Mouse (Mus musculus) regulatory T cell (primary cell): ENCODE results near the gene P4hb.

ENCODE experiments used
- in situ Hi-C: fragments of 300-600 bp; cut with MboI, MseI; formaldehyde crosslinking; loops from one replicate; pipeline ENCODE4 v1.15.1; 2025; ENCODE audit warnings: high pct_unique_total_duplicates

Gene P4hb

GRCm38 (mm10) chr11:120572752-120573584 lies at the start of gene P4hb:
Gene P4hb, minus strand, starts transcription at chr11:120573253.
- in situ Hi-C loops: no loop called here

DNA sequence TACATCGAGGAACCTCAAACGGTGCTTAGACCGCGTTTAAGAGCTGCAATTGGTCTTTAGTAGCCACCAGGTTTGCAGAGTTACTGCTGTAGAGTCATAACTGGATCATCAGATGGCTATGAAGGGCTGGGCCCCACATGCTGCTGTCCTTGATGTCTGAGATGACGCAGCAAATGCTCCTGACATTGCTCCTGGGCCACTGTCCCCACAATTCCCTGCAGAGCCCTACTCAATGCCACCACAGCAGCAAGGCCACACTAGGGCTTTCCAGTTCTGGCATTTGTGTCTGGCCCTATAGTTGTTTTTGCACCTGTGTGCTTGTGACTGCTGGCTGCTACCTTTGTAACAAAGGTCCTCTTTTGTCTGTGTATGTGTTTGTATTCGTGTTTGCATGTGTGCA lies 49.8 kb upstream of the P4hb start:
- in situ Hi-C loops: loop anchor here (5.0 kb wide), 1 partner anchor 89 kb away; the partner anchor contains the start of genes Cenpx and Lrrc45

DNA sequence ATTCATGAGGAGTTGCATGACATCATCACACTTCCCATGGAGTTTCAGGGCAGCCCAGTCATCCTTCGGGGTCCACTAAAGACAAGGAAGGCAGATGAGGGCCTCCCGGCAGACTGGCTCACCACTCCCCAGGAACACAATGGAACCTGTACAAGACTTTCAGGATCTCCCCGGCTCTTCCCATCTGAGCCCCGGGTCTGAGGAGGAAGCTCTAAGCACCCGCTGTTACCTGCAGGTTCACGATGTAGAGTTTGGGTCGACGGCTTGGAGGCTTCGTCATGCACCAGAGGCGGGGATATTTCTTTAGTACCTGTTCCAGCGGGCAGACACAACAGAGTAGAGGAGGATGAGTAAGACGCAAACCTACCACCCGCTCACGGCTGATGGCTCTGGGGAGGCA lies 47.1 kb upstream of the P4hb start:
- in situ Hi-C loops: loop anchor here (5.0 kb wide), 1 partner anchor 92 kb away; the partner anchor contains the start of genes Cenpx and Lrrc45

DNA sequence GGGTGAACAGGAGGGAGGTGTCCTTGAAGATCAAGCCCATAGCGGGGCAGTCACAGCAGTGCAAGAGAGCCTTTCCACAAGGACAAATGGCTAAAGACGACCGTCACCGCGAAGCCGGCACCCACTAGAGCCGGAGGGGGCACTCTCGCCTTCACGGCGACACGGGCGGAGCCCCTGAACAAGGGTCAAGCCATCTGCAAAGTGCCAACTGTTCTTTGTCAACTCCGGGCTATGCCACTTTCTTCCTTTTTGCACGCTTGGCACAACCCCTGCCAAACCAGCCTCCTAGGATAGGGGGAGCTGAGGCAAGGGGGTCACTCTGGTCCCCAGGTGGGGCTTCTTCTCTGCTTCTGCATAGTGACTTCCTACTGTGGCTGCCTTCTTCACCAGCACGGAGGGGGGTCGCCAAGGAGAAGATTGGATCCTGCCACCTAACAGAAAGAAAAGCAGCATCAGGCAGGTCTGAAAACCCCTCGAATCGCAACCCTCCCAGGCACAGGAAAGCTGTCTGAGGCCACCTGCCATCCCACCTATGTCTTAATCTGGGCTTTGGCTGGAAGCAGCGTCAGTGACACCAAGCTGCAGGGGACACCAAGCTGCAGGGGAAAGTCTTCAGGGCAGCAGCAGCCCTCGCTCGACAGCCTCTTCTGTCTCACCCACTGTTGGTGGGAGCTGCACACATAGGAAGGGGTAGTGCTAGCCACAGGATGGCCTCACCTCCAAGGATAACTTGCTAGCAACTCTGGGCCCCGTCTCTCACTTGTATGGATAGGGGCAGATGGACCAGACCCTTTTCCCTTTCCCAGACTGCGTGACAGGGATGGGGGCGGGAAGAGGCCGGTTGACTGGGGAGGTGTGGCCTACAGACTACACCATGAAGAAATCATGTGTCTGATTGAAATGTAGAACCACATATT lies 45.8 kb upstream of the P4hb start:
- in situ Hi-C loops: no loop called here

- in situ Hi-C loops: no loop called here
Observed at GRCm38 (mm10) chr11:120617519-120618112, 44.6 kb upstream of the P4hb start, which contains the start of gene Pcyt2. Gene Pcyt2, minus strand, starts transcription at chr11:120617936.

DNA sequence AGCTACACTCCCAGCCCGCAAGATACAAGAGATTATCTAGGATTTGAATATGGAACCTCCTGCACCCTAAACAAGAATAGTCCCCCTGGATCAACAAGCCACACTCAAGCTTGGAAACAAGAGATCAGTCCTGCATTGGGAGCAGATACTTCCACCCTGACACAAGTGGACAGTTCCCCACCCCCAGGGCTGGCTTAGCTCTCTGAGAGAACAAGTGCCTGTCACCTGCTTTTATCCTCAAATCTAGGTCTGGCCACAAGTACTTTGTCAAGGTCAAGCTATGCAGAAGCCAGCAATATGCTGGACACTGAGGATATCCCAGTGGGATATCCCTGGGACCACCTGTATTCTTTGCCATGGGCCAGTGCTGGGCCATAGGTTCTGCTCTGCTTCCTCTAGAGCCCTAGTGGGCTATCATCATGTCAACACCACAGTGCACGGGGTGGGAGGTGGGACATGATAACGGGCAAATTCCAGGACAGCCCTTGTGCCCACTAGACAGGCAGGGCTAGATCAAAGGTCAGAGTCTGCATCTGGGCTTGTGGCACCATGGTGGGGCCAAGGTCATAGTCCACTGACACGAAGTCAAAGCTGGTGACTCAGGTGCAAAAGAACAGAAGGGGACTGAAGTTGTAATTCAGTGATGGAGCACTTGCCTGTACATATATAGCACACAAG lies 43.7 kb upstream of the P4hb start:
- in situ Hi-C loops: no loop called here

GRCm38 (mm10) chr11:120615606-120616203 lies 42.7 kb upstream of the P4hb start:
- in situ Hi-C loops: no loop called here

DNA sequence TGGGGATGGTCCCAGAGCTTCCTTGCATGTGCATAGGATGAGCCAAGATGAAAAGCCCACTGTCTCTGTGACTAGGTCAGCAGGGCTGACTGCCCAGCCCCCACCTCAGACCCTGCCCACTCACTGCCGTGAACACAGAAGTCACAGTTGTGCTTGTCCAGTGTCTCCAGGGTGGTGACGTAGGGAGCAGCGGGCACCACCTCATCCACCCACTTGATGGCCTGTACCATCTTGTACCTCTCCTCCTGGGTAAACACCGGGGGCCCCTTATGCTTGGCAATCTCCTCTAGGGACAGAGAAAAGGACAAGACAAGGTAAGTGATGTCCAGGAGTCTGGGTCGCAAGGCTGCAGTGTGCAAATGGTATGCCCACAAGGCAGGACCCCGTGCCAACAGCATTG lies 42.1 kb upstream of the P4hb start:
- in situ Hi-C loops: no loop called here

DNA sequence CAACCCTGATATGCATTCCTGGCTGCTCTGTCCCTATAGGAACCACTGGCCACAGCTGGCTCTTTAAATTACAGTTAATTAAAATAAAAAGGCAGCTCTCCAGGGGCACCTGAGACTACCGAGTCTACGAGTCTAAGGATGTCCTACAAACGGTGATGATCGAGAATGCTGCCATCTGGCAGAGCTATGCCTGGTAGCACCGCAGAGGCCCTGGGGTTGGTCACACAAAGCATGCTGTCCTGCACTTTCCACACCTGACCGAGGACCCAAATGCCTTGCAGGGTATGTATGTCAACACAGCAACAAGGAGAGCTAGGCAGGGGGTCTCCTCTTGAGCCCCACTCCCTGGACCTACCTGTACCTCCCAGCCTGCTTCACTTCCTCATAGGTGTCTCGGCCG lies 40.9 kb upstream of the P4hb start:
- in situ Hi-C loops: no loop called here

GRCm38 (mm10) chr11:120613481-120613972 lies 40.5 kb upstream of the P4hb start:
- in situ Hi-C loops: no loop called here

GRCm38 (mm10) chr11:120612763-120613162 lies 39.7 kb upstream of the P4hb start:
- in situ Hi-C loops: no loop called here

DNA sequence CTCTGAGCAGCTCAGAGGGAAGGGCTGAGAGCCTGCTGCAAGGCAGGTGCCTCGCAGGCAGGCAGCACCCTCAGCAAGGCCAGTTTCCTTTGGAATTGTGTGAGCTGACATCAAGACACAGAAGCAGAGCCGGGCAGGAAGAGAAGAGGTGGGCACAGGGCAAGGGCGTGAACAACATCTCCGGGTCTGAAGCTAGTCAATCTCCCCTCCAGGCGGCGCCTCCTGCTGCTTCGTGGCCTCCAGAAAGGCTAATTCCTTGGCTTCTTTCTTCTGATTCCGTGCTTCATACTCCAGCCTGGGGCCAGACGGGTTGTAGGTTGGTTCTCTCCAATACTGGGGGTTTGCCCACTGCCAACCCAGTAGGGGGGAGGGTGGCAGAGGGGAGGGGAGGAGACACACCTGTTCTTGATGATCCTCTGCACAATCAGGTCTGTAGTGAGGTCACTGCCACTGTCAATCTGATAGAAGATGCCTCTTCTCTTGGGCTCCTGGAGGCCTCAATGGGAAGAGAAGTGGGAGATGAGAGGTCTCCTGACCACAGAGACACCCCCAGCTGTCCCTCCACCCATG lies 37.5 kb upstream of the P4hb start:
- in situ Hi-C loops: no loop called here

- in situ Hi-C loops: no loop called here
Observed at GRCm38 (mm10) chr11:120609250-120609649, 36.2 kb upstream of the P4hb start.

DNA sequence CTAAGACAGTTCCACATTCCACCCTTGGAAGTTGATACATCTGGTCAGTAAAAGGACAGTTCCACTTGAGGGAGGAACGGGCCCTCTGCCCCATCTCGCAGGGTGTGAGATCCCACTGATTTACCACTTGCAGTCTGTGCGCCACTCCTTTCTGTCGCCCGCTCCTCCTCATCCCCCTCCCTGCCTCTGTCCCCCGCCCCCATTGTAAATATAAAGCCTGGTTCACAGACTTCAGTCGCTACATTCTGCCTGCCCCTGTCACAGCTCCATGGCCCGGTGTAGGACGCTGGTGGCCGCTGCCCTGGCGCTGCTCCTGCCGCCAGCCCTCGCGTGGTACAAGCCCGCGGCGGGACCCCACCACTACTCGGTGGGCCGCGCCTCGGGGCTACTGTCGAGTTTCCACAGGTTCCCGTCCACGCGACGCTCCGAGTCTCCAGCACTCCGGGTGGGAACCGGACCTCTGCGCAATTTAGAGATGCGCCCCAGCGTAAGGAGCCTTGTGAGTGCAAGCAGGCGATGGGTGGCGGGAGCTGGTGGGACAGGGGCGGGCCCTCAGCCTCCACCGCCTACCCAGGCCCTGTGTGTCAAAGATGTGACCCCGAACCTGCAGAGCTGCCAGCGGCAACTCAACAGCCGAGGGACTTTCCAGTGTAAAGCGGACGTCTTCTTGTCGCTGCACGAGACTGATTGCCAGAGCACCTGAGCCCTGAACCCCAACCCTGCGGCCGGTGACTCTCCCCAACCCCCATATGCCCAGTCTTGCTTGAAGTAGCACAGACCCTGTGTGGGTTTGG lies 35.4 kb upstream of the P4hb start, which contains the start of gene Npb:
Gene Npb, plus strand, starts transcription at position 237 of the 794 bp plus-strand sequence.
- in situ Hi-C loops: no loop called here

DNA sequence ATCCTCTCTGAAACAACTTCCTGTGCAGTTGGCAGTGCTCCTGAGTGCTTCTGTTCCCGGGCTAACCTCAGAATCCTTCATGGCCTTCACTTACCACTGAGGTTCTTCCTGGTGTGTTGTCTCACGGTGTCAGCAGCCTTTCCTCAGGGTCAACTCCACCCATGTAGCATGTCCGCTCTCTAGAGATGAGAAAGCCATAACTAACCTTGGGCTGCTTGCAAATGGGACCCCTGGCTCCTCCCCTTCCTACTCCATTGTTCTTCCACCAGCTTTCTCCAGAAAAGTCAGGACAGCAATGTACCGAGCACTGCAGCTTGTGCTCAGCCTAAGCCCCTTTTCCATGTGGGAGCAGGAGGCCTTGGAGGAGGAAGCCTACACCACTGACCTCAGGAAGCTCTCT lies 33.7 kb upstream of the P4hb start:
- in situ Hi-C loops: no loop called here

GRCm38 (mm10) chr11:120605667-120606066 lies 32.6 kb upstream of the P4hb start:
- in situ Hi-C loops: no loop called here

DNA sequence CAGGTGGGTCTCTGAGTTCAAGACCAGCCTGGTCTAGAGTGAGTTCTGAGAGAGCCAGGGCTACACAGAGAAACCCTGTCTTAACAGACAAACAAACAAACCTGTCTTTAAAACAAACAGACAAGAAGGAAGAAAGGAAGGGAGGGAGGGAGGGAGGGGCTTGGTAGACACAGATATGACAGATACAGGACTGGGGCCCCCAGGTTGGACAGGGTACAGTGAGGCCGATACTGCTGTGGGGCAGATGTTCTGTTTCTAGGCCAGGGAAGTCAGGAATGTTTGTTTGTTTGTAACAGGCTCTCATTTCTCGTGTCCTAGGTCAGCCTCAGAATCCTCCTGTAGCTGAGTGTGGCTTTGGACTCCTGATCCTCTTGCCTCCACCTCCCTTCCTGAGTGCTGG lies 30.5 kb upstream of the P4hb start:
- in situ Hi-C loops: no loop called here

- in situ Hi-C loops: no loop called here
Observed at GRCm38 (mm10) chr11:120600716-120601115, 27.7 kb upstream of the P4hb start.

DNA sequence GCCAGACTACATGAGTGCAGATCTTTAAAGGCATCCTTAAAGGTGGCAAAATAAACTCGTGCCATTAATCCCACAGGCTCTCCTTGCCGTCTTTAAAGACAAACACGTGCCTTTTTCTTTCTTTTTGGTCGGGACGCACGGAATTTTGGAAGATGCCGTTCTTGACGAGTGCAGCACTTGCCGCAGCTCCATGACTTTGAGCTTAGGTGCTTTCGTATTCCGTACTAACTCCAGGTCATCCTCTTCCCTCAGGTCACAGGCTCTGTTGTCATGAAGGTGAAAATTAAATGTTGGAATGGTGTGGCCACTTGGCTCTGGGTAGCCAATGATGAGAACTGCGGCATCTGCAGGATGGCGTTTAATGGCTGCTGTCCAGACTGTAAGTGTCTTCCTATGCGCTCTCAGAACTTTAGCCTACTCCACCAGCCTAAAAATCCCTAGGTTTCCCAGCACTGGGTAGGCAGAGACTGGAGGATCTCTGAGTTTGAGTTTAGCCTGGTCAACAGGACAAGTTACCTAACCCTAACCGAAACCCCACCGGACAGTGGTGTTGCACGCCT lies 26.0 kb upstream of the P4hb start:
- in situ Hi-C loops: no loop called here
